Mouse (Mus musculus) myocyte (in vitro differentiated cells): ENCODE results near the gene Tmc7.

Source experiments
- MAX ChIP-seq: IDR thresholded peaks from one replicate; pipeline ENCODE4 v1.6.1; 2011; ENCODE audit warnings: low read depth, mild to moderate bottlenecking, control low read depth
- MYOD1 ChIP-seq, 3 experiments: IDR thresholded peaks; one replicate each; pipeline ENCODE4 v1.6.1; 2011; ENCODE audit warnings: control low read depth in 2 of 3, low read depth in 2 of 3, mild to moderate bottlenecking in 2 of 3, moderate library complexity in 1 of 3; ENCODE audit not compliant: insufficient read length in 2 of 3, control insufficient read depth in 1 of 3
- MYOG ChIP-seq, 3 experiments: IDR thresholded peaks; one replicate each; pipeline ENCODE4 v1.6.1; 2011; ENCODE audit warnings: control low read depth in 2 of 3, low read depth in 2 of 3, mild to moderate bottlenecking in 2 of 3; ENCODE audit not compliant: insufficient read length in 2 of 3, control insufficient read depth in 1 of 3, insufficient read depth in 1 of 3
- POLR2A ChIP-seq: IDR thresholded peaks from one replicate; pipeline ENCODE4 v1.6.1; 2011; ENCODE audit warnings: low read depth, mild to moderate bottlenecking, control low read depth, moderate library complexity; ENCODE audit not compliant: insufficient read length
- POLR2AphosphoS2 ChIP-seq: IDR thresholded peaks from one replicate; pipeline ENCODE4 v1.6.1; 2011; ENCODE audit warnings: low read depth, control low read depth; ENCODE audit not compliant: insufficient read length
- TCF12 ChIP-seq: IDR thresholded peaks from one replicate; pipeline ENCODE4 v1.6.1; 2011; ENCODE audit warnings: mild to moderate bottlenecking, control low read depth; ENCODE audit not compliant: poor library complexity, insufficient read depth, severe bottlenecking
- TCF3 ChIP-seq: IDR thresholded peaks from one replicate; pipeline ENCODE4 v1.6.1; 2011; ENCODE audit warnings: low read depth, control low read depth; ENCODE audit not compliant: insufficient read length
- USF1 ChIP-seq: IDR thresholded peaks from one replicate; pipeline ENCODE4 v1.6.1; 2011; ENCODE audit warnings: low read depth, mild to moderate bottlenecking, control low read depth, moderate library complexity

DNA sequence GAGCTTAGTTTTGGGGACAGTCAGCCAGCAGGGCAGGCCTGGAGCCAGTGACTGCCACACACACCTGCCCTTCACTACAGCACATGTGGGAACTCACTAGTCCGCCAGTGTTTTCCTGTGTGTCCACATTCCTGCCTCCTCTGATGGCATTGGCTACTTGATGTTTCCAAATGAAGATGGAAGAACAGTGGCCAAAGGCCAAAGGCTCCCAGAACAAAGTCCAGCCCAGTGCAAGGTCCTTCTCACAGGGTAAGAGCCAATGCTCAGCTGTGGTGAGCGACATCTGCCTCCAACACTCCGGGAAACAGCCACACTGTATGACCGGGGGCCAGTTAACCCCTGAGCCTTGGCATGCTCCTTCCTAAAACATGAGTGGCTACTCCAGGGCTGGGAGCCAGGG, 40.4 kb downstream of the Tmc7 start:
- no peak for TF ChIP-seq POLR2A
- TF ChIP-seq MYOG (IDR thresholded peaks at IDR 0.05; ENCODE audit: control insufficient read depth in 1 of 3, insufficient read depth in 1 of 3, insufficient read length in 2 of 3, low read depth in 2 of 3) = no peak
- no peak for TF ChIP-seq USF1
- no peak for TF ChIP-seq MYOD1 (IDR thresholded peaks at IDR 0.05; ENCODE audit: control insufficient read depth in 1 of 3, insufficient read length in 2 of 3, low read depth in 2 of 3)
- no peak for TF ChIP-seq POLR2AphosphoS2
- no peak for TF ChIP-seq TCF12
- TF ChIP-seq MAX = no peak
- TF ChIP-seq TCF3 = no peak
